9 mouse cellular contexts compared by ENCODE assay signal in genomic region chr3:69479937-69480336, GRCm38 (mm10).
A peak's percentile ranks its signal among the peaks of the same experiment; 100 is the strongest.
DNase-seq lines count a peak whose midpoint lies in the region; ATAC-seq lines count a peak whose summit lies in the region.
"Had no signal": no experiment of that assay in that cellular context is flagged by ENCODE, and none has a peak within 500 bp of the region (broad histone marks: within the 10 kb centered on the region; RNA-seq: fewer than 3 reads in every experiment).

No protein-coding gene starts in this region.

- no peak overlapping the region for H3K9ac ChIP-seq in hindbrain, embryonic 13.5 days

- no peak for ATAC-seq in hindbrain, embryonic 13.5 days (ENCODE audit: low FRiP score)

- H3K27ac ChIP-seq in hindbrain, embryonic 13.5 days = no peak overlapping the region

- H3K36me3 ChIP-seq in hindbrain, embryonic 13.5 days = no peaks in the 10 kb centered on the region

- no peaks in the 10 kb centered on the region for H3K27me3 ChIP-seq in hindbrain, embryonic 13.5 days

- WGBS in hindbrain, embryonic 13.5 days = 66% methylated on average over 3 of the region's 3 CpGs

- no peaks in the 10 kb centered on the region for H3K9me3 ChIP-seq in hindbrain, embryonic 13.5 days

- H3K4me3 ChIP-seq in hindbrain, embryonic 13.5 days = no peak overlapping the region
- H3K4me3 ChIP-seq: erythroblast, embryonic 14.5 days had no signal

- intact Hi-C loops in left cerebral cortex, postnatal 4 days (cut with DNase I) = loop anchor here (2.0 to 10.0 kb wide), 3 partner anchors 163 to 225 kb away; partner anchors contain the start of gene Ppm1l
- intact Hi-C loops in left cerebral cortex, postnatal 36 days (cut with DNase I) = loop anchor here (2.0 to 5.0 kb wide), 3 partner anchors 222 to 243 kb away; no protein-coding TSS in a partner anchor

- H3K4me2 ChIP-seq in hindbrain, embryonic 13.5 days = no peak overlapping the region

- peak; percentile 55 to 57 for DNase-seq in cerebellum, postnatal 14 days
- no peak for DNase-seq in cerebellum, adult 11 months
- DNase-seq in left cerebral cortex, postnatal 4 days = peak; percentile 41
- DNase-seq in left cerebral cortex, postnatal 36 days (ENCODE audit: low spot score in 2 of 2) = no peak
- peak; percentile 18 for DNase-seq in adrenal gland, postnatal 25 days
- DNase-seq in kidney, postnatal 36 days = peak; percentile 66 to 68
- DNase-seq in c-Kit-positive CD71-positive TER-119-positive erythroid progenitor cells, embryonic 14.5 days (ENCODE audit: low spot score) = no peak

- H3K4me1 ChIP-seq in hindbrain, embryonic 13.5 days (replicated peaks) = peaks cover 43% of the 10 kb centered on the region

Comparison
In these comparisons a context has a peak if more than half of its experiments do, and no peak if none do; other contexts are left out.
1. DNase-seq: peak in cerebellum, postnatal 14 days (2 of 2), left cerebral cortex, postnatal 4 days (single experiment), adrenal gland, postnatal 25 days (single experiment) and kidney, postnatal 36 days (2 of 2); none in cerebellum, adult 11 months (single experiment), left cerebral cortex, postnatal 36 days (0 of 2) and c-Kit-positive CD71-positive TER-119-positive erythroid progenitor cells, embryonic 14.5 days (single experiment).